Mouse (Mus musculus) intestine, embryonic 15.5 days (tissue): ENCODE data around the gene Xkr7. TPM values are rescaled to one million over a fixed set of nuclear protein-coding genes. Genes with fewer than 3 reads are reported as not detected.

ENCODE experiments used
- ATAC-seq: fragments of 200-750 bp; cut with Nextera tagmentation; 2 replicates; pipeline ENCODE4 v1.8.0; 2017; ENCODE audit warnings: moderate TSS enrichment, moderate library complexity
- H3K27ac ChIP-seq: fragments of 300-500 bp; sonication (generic); 2 replicates; pipeline ENCODE4 v1.5.1; 2015; ENCODE audit warnings: mild to moderate bottlenecking, inconsistent platforms
- H3K27me3 ChIP-seq: fragments of 300-500 bp; sonication (generic); replicated peaks from 2 replicates; pipeline ENCODE4 v1.6.1; 2015; ENCODE audit warnings: inconsistent platforms
- H3K36me3 ChIP-seq: fragments of 300-500 bp; sonication (generic); 2 replicates; pipeline ENCODE4 v1.6.1; 2015; ENCODE audit warnings: inconsistent platforms
- H3K4me1 ChIP-seq: fragments of 300-500 bp; sonication (generic); replicated peaks from 2 replicates; pipeline ENCODE4 v1.6.1; 2015; ENCODE audit warnings: inconsistent platforms
- H3K4me2 ChIP-seq: fragments of 300-500 bp; sonication (generic); replicated peaks from 2 replicates; pipeline ENCODE4 v1.6.1; 2015; ENCODE audit warnings: mild to moderate bottlenecking, inconsistent platforms
- H3K4me3 ChIP-seq: fragments of 300-500 bp; sonication (generic); replicated peaks from 2 replicates; pipeline ENCODE4 v1.5.1; 2015; ENCODE audit warnings: inconsistent platforms
- H3K9ac ChIP-seq: fragments of 300-500 bp; sonication (generic); 2 replicates; pipeline ENCODE4 v1.6.1; 2015; ENCODE audit warnings: inconsistent platforms
- H3K9me3 ChIP-seq: fragments of 300-500 bp; sonication (generic); 2 replicates; pipeline ENCODE4 v1.6.1; 2016; ENCODE audit warnings: inconsistent platforms
- WGBS: fragments of 180-500 bp; shearing (Covaris S2); methylation state at CpG from one replicate; pipeline ENCODE4 v1.1.7; 2015; 5-methylcytosine and 5-hydroxymethylcytosine counted together
- polyA plus RNA-seq: library from polyadenylated mRNA; unstranded; fragments of >200 nt; fragmentation: Nextera tagmentation; extraction: Ambion mirVana; gene quantifications from 2 replicates; pipeline ENCODE4 v1.2.1, GENCODE M21; 2015

Gene Xkr7
- polyA plus RNA-seq, 1 experiment from 2014 or later: 0.10 TPM

GRCm38 (mm10) chr2:153083824-153084223, 52.2 kb downstream of the Xkr7 start:
- Histone ChIP-seq H3K36me3 (no peaks in the 10 kb centered on the region), H3K9ac (no peak overlapping the region), H3K27ac (no peak overlapping the region), H3K4me2 (no peak overlapping the region), H3K4me1 (no peaks in the 10 kb centered on the region), H3K27me3 (no peaks in the 10 kb centered on the region), H3K9me3 (no peaks in the 10 kb centered on the region), H3K4me3 (no peak overlapping the region)
- 80% methylated on average over 4 of the region's 4 CpGs for WGBS
- no peak for ATAC-seq

- Histone ChIP-seq H3K36me3 (no peaks in the 10 kb centered on the region), H3K27me3 (no peaks in the 10 kb centered on the region), H3K27ac (no peak overlapping the region), H3K4me2 (no peak overlapping the region), H3K9me3 (no peaks in the 10 kb centered on the region), H3K4me1 (no peaks in the 10 kb centered on the region), H3K9ac (no peak overlapping the region), H3K4me3 (no peak overlapping the region)
- no peak for ATAC-seq
- WGBS: 64% methylated on average over 7 of the region's 7 CpGs
Observed at GRCm38 (mm10) chr2:153084261-153084976, 52.8 kb downstream of the Xkr7 start.

GRCm38 (mm10) chr2:153085556-153085955, 53.9 kb downstream of the Xkr7 start:
- Histone ChIP-seq H3K27ac (no peak overlapping the region), H3K36me3 (no peaks in the 10 kb centered on the region), H3K4me2 (no peak overlapping the region), H3K9me3 (no peaks in the 10 kb centered on the region), H3K4me1 (no peaks in the 10 kb centered on the region), H3K4me3 (no peak overlapping the region), H3K9ac (no peak overlapping the region), H3K27me3 (no peaks in the 10 kb centered on the region)
- ATAC-seq: no peak
- WGBS: 76% methylated on average over 6 of the region's 6 CpGs

- Histone ChIP-seq H3K36me3 (no peaks in the 10 kb centered on the region), H3K4me3 (no peak overlapping the region), H3K9ac (no peak overlapping the region), H3K27me3 (no peaks in the 10 kb centered on the region), H3K9me3 (no peaks in the 10 kb centered on the region), H3K27ac (no peak overlapping the region), H3K4me1 (no peaks in the 10 kb centered on the region), H3K4me2 (no peak overlapping the region)
- 90% methylated on average over 4 of the region's 4 CpGs for WGBS
- ATAC-seq: no peak
Observed at GRCm38 (mm10) chr2:153086166-153086565, 54.5 kb downstream of the Xkr7 start.

- Histone ChIP-seq H3K27ac (no peak overlapping the region), H3K9me3 (no peaks in the 10 kb centered on the region), H3K27me3 (no peaks in the 10 kb centered on the region), H3K36me3 (no peaks in the 10 kb centered on the region), H3K4me1 (no peaks in the 10 kb centered on the region), H3K4me2 (no peak overlapping the region), H3K9ac (no peak overlapping the region), H3K4me3 (no peak overlapping the region)
- no peak for ATAC-seq
- WGBS: 87% methylated on average over 10 of the region's 10 CpGs
Observed at GRCm38 (mm10) chr2:153087091-153087490, 55.4 kb downstream of the Xkr7 start.

- H3K4me1 ChIP-seq: no peaks in the 10 kb centered on the region
- H3K9ac ChIP-seq: no peak overlapping the region
- no peak overlapping the region for H3K4me3 ChIP-seq
- H3K9me3 ChIP-seq: no peaks in the 10 kb centered on the region
- no peak overlapping the region for H3K4me2 ChIP-seq
- H3K36me3 ChIP-seq: no peaks in the 10 kb centered on the region
- H3K27ac ChIP-seq: no peak overlapping the region
- ATAC-seq: no peak
- H3K27me3 ChIP-seq: no peaks in the 10 kb centered on the region
- WGBS: 60% methylated on average over 2 of the region's 2 CpGs
Observed at GRCm38 (mm10) chr2:153089316-153089715, 57.7 kb downstream of the Xkr7 start.

- no peak overlapping the region for H3K4me3 ChIP-seq
- no peak overlapping the region for H3K27ac ChIP-seq
- no peak overlapping the region for H3K9ac ChIP-seq
- H3K4me1 ChIP-seq: no peaks in the 10 kb centered on the region
- 35% methylated on average over 10 of the region's 10 CpGs for WGBS
- H3K9me3 ChIP-seq: no peaks in the 10 kb centered on the region
- H3K36me3 ChIP-seq: no peaks in the 10 kb centered on the region
- H3K27me3 ChIP-seq: no peaks in the 10 kb centered on the region
- H3K4me2 ChIP-seq: no peak overlapping the region
- ATAC-seq: no peak
Observed at GRCm38 (mm10) chr2:153090551-153091165, 59.0 kb downstream of the Xkr7 start.

Other genes with a start within 250 kb of the Xkr7 start
- gene Bcl2l1, start 200.1 kb upstream of the Xkr7 start, polyA plus RNA-seq: 61.9 and 64.0 TPM in 2 replicates
- 60.1 and 67.6 TPM in 2 replicates for gene Tpx2, start 183.9 kb upstream of the Xkr7 start, polyA plus RNA-seq
- 0.06 TPM in 1 of 2 replicates, not detected in the other for gene Mylk2, start 120.5 kb upstream of the Xkr7 start, polyA plus RNA-seq
- 3.1 and 3.9 TPM in 2 replicates for gene Foxs1, start 98.6 kb upstream of the Xkr7 start, polyA plus RNA-seq
- 0.14 and 0.36 TPM in 2 replicates for gene Dusp15, start 80.2 kb upstream of the Xkr7 start, polyA plus RNA-seq
- gene Ttll9, start 69.4 kb upstream of the Xkr7 start, polyA plus RNA-seq: 0.18 TPM in 1 of 2 replicates, not detected in the other
- gene Pdrg1, start 16.4 kb upstream of the Xkr7 start, polyA plus RNA-seq: 90.2 and 96.2 TPM in 2 replicates
- gene Ccm2l, start 34.1 kb downstream of the Xkr7 start, polyA plus RNA-seq: 1.5 and 2.0 TPM in 2 replicates
- 5.7 and 6.2 TPM in 2 replicates for gene Hck, start 76.6 kb downstream of the Xkr7 start, polyA plus RNA-seq
- gene Tm9sf4, start 129.5 kb downstream of the Xkr7 start, polyA plus RNA-seq: 82.5 and 84.9 TPM in 2 replicates
- gene Tspyl3, start 193.6 kb downstream of the Xkr7 start, polyA plus RNA-seq: 10.3 and 11.4 TPM in 2 replicates
- gene Plagl2, start 209.6 kb downstream of the Xkr7 start, polyA plus RNA-seq: 46.8 and 48.0 TPM in 2 replicates
- 11.7 and 12.1 TPM in 2 replicates for gene Pofut1, start 209.7 kb downstream of the Xkr7 start, polyA plus RNA-seq